Mouse (Mus musculus): ENCODE results near the gene Dpp9.

Dpp9 gene

DNA sequence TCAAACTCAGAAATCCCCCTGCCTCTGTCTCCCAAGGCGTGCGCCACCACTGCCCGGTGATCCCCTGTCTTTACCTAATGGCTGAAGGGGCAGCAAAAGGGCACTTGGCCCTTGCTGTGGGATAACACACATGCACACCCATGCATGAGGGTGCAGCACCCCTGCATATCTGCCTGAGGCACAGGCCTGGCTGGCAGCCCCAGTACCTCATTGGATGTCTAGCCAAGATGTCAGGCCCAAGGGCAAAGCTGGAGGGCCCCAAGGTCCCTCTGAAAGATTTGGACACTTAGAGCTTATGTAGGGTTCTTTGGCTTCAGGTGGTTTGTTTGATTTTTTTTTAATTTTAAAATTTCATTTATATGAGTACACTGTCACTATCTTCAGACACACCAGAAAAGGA, 43.3 kb downstream of the Dpp9 start:
- DNase-seq = no peak

DNA sequence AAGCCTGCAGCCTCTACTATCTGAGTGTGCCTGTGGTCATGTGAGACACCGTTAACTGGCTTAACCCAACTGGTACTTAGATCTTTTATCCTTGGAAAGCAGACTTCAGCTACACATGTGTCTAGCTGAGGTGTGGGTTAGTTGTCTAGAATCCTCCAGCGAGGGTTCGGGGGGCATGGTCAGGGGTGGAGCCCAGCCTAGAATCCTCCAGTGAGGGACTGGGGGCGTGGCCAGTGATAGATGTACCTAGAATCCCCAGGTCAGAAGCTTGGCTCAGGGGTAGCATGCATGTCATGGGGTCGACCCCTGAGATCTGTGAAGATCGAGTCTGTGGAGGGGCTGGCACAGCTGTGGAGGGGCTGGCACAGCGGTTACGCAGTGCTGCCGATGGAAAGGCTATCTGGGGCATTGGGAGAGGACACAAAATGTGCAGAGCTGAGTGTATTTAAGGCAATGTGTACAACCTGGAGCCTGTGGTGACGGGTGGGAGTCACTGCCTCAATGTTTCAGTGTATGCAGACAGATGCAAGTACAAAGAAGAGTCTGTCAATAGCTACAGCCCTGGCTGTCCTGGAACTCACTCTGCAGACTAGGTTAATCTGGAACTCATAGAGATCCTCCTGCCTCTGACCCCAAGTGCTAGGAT, 45.2 kb downstream of the Dpp9 start:
- peak; percentile 23 for DNase-seq

DNA sequence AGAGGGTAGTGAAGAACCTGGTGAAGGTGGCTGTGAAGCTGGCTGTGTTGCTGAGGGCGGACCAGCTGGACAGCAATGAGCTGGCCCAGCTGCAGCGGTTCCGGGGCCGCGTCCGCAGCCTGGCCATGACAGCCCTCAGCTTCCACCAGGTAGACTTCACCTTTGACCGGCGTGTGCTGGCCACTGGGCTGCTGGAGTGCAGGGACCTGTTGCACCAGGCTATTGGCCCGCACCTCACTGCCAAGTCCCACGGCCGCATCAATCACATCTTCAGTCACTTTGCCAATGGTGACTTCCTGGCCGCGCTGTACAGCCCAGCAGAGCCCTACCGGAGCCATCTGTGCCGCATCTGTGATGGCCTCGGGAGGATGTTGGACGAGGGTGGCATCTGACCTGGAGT, 46.8 kb downstream of the Dpp9 start:
- no peak for DNase-seq

DNA sequence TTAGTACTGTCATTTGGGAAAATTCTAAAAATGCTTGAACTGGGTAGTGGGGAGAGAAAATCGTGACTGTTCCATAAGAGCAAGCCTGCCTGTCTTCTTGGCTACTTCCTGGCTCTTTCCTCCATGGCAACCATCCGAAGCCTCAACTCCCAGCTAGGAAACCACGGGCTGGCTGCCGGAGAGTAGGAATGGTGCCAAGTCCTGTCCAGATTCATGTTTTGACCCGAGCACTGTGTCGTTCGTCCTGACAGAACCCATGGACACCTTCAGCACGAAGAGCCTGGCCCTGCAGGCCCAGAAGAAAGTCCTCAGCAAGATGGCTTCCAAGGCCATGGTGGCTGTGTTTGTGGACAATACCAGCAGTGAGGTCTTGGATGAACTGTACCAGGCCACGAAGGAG, 47.2 kb downstream of the Dpp9 start:
- DNase-seq = no peak

DNA sequence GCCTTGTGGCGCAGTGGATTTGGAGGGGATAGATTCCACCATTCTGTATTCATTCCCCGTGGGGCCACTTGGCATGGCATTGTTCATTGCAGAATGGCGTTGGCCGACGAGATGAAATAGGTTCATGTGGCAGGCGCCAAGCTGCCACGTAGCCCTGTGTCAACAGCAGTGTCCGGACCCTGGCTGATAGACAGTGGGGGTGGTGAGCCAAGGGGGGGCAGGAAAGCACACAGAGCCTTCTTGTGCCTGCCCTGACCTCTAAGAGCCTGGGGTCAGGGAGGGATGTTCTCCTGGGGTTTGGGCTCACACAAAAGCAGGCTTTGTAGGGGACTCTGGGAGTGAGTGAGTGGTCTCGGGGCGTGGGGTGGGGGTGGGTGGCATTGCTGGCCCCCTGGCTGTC, 48.1 kb downstream of the Dpp9 start:
- no peak for DNase-seq

DNA sequence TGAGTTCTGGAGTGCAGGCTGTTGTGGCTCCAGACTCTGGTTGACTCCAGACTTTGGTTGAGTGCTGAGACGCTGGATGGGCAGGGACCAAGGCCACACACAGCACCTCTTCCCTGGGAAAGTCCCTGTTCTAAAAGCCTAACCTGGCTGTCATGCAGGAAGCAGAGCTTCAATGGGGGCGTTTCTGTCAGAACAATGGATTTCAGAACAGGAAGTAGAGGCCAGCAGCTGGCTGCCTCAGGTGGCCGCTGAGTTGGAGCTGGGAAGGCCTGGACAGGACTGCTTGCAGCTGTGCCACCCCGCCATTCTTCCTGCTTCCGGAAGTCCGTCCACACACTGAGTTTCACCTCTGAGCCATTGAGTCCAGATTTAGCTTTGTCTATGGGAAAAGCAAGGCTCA, 48.9 kb downstream of the Dpp9 start:
- DNase-seq = no peak

DNA sequence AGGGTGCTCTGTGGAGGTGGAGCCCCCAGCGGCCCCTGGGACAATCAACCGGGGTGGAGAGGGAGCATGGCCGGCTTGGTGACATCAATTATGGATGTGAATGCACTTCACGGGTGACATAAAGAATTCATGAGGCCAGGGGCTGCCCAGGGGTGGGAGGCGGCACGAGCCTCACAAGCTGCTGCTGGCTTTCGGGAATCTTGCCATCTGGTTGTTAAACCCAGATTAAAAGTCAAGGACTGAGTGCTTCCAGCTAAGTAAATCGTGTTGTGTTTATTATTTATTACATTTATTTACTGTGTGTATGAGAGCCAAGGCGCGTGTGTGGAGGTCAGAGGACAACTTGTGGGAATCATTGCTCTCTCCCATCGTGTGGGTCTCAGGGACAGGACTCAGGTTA, 53.0 kb downstream of the Dpp9 start:
- DNase-seq = no peak

DNA sequence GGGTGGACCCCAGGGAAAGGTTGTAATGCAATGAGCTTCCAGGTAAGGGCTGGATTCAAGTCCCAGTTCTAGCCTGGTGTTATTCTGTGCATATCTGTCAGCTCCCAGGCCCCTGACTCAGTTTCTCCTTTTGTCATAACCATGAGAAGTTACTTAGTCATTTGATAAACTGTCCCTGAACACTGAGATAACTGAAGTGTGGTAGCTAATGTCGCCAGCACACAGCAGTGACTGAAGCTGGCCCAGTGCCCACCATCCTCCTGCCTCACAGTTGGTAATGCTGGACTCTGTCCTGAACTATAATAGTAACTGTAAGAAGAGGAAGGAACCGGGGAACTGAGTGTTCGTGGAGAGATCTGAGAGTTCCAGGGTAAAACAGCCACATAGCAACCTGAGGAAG, 54.2 kb downstream of the Dpp9 start:
- no peak for DNase-seq

DNA sequence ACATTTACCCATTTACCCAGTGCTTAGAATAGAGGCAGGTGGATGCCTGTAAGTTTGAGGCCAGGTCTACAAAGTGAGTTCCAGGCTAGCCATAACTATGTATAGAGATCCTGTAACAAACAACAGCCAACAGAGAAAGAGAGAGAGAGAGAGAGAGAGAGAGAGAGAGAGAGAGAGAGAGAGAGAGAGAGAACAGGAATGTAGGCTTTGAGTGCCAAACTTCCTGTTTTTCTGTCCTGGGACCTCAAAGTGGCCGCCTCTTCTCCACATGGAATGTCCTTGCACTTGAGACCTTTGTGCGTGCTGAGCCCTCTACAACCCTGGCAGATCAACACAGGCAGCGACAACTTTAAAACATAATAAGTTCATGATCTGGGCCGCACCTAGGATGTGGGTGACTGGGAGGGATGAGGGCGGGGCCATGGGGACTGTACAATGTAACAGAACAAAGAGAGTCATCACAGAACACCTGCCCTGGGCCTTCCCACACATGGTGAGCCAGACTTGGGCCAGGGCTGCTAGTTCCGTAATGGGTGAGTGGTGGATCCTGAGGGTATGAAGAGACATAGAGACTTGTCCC, 55.1 kb downstream of the Dpp9 start:
- peak; percentile 83 for DNase-seq

DNA sequence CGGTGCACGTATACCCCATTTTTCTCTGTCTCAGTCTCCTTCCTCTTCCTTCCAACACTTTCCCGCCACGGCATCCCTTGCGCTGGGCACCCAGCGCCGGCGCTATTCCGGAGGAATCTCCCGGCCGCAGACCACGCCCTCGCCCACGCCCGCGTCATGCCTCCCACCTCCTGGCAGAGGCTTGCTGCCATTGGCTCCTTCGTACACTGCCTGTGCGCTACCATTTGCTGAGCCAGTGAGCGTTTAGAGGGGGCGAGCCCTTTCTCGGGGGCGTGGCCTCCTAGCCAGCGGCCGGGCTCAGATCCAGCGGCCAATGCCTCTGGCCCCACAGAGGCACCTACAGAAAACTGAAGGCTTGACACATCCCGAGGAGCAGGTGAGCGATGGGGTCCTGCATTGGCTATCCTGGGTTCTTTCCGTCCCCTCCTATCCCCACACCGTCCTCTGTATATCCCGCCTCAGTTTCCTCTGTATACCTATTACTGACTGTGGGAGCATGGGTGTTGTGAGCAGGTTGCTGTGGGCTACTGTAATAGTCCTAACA, 56.4 kb downstream of the Dpp9 start, which contains the start of gene Tnfaip8l1:
TSS of gene Tnfaip8l1 (plus strand) at position 247 of the 544 bp plus-strand sequence.
- peak; percentile 95 for DNase-seq

DNA sequence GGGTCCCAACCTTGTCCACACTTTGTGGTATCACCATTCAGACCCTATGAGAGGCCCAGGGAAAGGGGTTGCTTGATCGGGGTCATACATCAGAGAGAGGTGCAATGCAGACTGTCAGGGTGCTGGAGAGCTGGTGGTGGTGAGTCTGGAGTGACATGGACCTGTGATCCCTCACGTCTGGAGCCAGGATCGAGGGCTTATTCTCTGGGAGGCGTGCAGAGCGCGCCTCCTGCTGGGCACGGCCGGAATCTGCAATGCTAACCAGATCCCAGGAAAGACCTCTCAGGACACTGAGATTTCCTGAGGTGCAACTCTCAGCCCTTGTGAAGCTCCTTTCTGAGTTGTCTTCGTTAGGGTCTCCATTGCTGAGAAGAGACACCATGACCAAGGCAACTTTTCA, 59.0 kb downstream of the Dpp9 start:
- DNase-seq = peak; percentile 52

DNA sequence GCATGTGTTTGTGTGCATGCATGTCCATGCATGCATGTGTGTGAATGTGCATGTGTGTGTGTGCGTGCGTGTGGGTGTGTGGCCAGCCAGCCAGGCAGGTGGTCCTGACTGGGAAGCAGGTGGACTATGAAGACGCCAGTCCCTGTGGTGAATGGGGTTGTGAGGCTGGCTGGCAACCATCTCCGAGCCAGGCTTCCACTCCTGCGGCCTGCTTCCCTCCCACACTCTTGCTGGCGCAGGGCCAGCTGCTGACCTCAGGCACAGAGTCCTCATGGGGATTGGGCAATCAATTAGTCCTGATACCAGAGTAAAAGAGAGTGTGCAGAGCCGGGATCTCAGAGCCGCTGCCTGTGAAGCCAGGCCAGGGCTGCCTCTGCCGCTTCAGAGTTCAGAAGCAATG, 65.1 kb downstream of the Dpp9 start:
- no peak for DNase-seq

DNA sequence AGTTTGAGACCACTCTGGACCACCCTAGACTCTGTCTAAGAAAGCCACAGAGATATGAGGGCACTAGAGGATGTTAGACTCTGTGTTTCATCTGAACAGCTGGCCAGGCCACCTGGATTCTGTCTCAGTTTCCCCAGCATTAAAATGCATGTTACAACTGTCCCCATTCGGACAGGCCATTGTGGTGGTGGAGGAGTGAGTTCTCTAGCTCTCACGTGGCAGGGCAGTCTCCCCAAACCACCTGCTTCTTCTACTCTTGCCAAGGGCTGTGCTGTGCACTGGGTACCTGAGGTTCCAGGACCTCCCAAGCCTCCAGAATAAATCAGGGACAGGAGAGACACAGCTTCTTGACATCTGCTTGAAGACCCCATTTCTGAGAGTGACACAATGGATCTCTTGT, 68.8 kb downstream of the Dpp9 start:
- DNase-seq = no peak

DNA sequence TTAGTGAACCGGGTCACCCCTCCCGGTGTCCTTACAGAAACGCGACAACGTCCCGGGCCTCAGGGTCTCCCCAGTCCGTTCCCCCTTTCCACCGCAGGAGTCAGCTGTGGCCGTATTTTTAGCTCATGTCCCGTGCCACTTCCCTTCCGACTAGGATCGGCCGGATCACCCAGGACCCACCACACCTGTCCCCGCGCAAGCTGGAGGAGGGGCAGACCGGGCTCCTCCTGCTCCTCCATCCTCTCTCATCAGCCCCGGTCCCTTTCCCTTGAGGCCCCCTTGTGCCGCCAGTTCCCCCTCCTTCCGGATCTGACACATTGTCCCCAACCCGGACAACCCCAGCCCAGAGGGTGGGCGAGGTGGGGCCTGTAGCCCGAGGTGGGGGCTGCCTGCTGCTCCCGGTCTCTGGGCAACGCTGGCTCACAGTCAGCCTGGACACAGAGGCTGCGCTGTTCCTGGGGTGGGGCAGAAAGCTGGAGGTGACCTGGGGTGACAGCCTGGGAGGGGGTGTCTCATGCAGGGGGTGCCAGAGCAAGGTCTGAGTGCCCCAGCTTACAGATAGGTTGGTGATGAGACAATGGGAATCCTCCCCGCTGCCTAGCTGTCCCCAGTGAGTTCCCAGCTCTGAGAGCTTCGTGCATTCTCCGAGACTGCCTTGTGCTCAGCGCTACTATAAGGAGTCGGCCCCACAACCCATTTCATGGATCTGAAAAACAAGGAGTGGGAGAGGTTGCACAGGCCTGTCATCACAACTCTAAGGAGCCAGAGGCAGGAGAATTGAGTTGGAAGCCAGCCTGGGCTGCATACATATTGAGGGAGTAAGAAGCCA, 69.7 kb downstream of the Dpp9 start:
- no peak for DNase-seq

DNA sequence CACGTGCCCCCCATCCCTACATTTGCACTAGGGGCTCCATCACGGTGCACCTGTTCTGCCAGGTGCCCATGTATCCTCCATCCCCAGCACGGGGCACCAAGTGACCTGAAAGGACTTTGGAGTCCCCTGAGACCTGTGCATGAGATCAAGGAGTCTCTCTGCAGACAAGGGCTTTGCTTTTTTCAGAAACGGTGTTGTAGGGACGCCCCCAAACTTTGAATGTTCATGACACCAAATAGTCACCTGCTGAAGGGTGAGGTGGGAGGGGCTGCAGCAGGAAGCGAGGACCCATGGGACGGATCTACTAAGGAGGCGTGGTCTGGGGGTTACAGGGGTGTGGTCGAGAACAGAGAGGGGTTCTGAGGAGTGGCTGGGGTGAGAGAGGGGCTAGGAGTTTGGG, 70.4 kb downstream of the Dpp9 start:
- peak; percentile 29 for DNase-seq

DNA sequence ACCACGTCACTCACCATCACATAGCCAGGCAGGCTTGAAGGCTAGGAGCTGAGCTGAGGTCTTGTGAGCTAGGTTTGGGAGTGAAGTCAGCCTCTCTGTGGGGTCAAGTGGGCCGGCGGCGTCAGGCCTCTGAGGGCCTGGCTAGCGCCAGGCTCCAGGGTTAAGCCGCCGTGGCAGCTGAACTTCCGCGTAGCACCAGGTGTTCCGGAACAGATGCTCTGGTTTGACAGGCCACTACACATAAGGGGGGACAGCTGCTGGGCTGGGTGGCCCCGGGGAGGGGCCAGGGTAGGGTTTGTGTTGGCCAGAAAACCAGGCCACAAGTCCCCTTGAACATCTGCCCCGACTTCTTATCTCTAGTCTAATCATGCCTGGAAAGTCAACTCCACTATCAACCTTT, 71.3 kb downstream of the Dpp9 start:
- no peak for DNase-seq

DNA sequence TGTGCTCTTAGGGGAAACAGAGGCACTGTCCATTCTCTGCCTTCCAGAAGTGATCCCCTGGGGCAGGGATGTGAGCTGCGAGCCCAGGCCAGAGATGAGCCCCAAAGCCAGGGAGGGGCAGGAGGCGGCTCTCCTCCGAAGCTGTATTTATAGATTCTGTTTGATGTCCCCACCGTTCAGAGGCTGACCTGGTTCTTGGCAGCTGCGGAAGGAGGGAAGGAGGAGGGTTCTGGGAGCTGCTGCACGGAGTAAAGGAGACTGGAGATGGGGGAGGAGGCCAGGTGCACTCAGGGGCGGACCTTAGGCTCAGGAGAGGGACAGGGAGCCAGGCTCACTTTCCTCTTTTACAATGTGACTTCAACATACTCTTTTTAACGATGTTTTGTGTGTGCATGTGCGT, 72.6 kb downstream of the Dpp9 start:
- no peak for DNase-seq

DNA sequence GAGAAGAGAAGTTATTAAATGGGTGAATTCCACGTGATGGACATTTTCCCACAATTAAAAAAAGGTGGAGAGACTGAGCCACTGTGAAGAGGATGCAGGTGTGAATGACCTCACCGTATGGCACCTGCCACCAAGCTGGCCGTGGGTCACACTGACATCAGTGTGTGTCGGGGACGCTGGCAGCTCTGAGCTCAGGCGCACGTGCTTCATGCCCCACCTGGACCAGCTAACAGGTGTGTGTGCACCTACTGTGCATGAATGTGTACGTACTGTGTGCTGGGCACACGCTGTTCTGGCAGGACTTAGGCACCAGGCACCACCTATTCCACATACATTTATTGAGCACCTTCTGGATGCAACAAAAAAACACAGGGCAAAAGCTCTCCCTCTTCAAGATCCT, 74.2 kb downstream of the Dpp9 start:
- no peak for DNase-seq

DNA sequence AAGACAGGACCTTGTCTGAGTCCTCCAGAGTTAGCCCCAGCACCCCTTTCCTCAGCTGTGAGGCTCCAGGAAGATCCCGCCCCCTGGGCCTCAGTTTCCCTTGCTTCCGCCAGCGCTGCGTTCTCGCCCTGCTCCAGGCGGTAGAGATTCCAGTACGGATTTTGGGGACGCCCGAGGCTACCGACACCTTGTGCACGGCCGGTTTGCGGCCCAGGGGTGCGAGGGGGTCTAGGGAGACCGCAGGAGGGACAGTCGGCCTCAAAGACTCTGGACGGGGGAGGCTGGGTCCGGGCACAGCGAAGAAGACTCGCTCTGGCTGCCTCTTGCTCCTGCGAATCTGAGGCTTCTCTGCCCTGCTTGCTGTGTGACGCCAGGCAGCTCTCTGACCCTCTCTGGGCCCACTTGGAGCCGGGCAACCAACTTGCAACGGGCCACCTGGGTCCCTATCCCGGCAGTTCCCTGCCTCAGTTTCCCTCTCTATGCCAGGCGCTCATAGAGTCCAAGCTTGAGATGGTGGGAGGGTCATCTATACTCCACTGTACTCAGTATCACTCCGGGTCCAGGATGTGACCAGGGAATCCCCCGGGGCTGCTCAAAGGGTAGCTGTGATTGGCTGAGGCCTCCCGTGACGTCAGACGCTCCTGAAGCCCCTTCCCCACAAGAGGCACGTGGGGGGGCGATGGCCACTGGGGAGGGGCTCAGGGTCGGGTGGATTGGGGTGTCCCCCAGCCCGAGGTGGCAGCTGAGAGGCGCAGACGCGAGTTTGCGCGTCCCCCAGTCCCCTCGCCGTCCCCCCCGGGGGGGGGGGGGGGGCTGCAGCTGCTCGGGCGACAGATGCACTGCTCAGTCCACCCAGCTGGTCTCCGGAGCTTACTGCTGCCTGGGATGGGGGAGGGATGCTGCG, 76.8 kb downstream of the Dpp9 start:
- DNase-seq = peak; percentile 59

DNA sequence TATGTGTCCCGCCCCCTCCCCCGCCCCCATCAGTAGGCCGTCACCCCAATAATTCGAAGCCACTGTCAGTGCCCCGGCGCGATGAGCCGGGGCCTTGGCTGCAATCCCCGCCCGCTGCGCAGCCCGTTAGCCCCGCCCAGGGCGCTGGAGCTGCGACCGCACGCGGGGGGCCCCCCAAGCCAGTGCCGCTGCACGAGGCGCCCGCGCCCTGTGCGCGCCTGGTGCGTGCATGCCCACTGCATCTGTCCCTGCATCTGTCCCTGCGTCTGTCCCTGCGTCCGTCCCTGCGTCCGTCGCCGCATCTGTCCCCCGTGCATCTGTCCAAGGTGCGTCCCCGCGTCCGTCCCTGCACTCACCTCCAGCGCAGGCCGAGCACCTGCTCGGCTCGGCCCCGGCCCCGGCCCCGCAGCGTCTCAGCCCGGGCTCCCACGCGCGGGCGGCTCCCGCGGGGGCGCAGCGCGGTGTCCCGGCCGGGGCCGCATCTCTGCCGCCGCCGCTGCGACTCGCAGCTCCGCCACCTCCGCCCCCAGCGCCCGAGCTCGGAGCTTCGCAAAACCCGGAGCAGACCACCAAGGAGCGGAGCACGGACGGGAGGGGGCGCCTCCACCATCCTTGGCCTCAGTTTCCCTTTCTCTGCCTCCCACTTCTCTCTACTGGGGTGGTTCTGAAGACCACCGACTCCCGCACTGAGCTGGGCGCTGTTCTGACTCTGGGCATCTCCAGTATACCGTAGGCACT, 78.7 kb downstream of the Dpp9 start, which contains the start of gene Sema6b:
TSS of gene Sema6b (minus strand) at position 486 of the 738 bp plus-strand sequence.
- peak; percentile 84 for DNase-seq

DNA sequence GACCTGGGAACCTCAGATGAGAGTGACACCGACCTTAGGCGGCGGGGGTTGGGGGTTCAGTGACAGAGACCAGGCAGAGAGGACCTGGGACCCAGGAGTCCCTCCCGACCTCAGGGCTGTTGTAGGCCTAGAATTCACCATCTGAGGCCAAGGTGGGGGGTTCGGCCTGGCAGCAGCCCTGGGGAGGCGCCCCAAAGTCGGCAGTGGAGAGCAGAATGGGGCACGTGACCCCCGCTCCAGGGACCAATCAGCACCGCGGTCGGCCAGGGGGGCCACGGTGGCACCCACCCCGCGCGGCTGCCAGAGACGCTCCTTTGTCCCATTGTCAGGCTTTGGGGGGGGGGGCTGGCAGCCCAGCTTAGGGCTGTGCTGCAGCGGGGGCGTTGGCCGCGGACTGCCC, 79.3 kb downstream of the Dpp9 start:
- DNase-seq = no peak
